Mouse (Mus musculus): Measurements from ENCODE around the gene Ttc32. TPM values are rescaled to one million over a fixed set of nuclear protein-coding genes. Genes with fewer than 3 reads are reported as not detected.
"Not testable (repeated sequence)": the region's sequence is repeated elsewhere in the genome, so short reads cannot be mapped to it uniquely, and the experiment has no call there.

Ttc32 gene
- 1 to 10 TPM; 4.2 to 5.2 TPM for total RNA-seq (2021)
- long read RNA-seq, experiment 1, transcript Ttc32-201 (3 exons, 1,000 nt) = major isoform, 6 of 7 reads
- long read RNA-seq, experiment 1, partial matches to known transcripts = 0 of 7 reads
- long read RNA-seq, experiment 1, other reads (novel, unspliced or antisense) = 1 of 7 reads
- long read RNA-seq, experiment 2, partial matches to known transcripts = 0 of 2 reads
- long read RNA-seq, experiment 2, other reads (novel, unspliced or antisense) = 0 of 2 reads

DNA sequence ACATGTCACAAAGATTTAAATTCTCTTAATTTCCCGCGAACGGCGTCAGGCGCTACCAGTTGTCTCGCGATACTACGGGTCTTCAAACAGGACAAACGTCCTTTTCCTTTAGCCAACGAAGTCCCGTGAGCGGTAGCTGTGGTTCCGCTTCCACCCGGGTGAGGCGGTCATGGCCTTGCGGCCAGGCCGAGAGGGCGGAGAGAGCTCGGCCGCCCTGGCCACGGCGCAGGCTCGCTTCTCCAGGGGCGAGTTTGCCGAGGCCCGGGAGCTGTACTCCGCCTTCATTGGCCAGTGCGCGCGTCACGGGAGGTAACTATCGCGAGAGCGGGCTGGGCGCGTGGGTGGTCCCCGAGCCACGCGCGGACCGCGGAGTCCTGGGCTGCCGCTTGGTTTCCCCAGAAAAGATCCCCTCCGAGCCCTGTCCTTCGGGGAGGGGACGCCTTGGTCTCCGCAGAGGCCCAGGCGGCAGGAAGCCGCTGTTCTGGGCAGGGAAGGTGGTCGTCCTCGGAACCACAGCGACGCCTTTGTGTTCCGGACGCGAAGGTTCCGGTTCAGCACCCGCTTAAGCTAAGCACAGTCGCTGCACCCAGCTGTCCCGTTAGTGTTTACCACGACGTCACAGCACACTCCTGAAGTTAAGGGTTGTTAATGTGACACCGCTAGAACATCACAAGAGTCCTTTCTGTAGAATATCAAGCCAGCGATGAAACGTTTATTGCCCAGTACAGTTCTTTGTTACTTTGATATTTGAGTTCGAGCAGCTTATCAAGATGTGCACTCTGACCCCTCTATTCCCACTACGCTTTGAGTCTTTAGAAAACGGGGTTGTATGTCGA is at the start of gene Ttc32:
TSS of gene Ttc32 (plus strand) at position 110 of the 836 bp plus-strand sequence.
- DNase-seq (ENCODE audit: low spot score in 2 of 2) = peak; percentile 94 to 95

DNA sequence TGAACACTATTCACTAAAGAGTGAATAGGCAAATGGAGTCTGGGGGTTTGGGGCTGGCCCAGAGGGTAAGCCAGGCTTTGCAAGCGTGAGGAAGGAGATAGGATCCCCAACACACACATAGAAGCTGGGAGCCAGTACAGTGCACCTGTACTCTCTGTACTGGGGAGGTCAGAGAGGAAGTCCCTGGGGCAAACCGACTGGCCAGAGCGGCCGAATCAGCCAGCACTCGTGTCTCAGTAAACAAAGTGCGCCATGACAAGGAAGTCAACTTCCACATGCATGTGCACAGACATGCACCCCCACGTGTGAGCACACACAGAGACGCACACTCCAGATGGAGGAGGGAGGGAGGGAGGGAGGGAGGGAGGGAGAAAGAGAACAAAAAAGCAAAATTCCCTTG is 36.6 kb upstream of the Ttc32 start:
- no peak for DNase-seq (ENCODE audit: low spot score in 2 of 2)

DNA sequence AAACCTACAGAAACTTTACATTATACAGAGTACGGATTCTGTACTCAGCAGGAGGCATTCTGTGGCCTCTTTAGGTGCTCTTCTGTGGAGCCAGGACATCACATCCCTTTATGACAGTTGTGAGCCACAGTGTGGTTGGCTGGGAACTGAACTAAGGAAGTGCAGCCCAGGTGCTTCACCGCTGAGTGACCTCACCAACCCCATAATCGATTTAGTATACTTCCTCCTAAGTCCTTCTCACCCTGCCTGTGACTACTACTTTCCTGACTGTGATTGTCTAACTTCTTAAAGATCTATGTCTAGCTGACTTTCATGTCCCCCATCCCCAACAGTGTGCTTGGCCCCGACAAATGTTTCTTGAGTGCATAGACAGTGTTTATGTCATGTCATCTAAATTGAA is 31.5 kb upstream of the Ttc32 start:
- DNase-seq (ENCODE audit: low spot score in 2 of 2) = no peak

DNA sequence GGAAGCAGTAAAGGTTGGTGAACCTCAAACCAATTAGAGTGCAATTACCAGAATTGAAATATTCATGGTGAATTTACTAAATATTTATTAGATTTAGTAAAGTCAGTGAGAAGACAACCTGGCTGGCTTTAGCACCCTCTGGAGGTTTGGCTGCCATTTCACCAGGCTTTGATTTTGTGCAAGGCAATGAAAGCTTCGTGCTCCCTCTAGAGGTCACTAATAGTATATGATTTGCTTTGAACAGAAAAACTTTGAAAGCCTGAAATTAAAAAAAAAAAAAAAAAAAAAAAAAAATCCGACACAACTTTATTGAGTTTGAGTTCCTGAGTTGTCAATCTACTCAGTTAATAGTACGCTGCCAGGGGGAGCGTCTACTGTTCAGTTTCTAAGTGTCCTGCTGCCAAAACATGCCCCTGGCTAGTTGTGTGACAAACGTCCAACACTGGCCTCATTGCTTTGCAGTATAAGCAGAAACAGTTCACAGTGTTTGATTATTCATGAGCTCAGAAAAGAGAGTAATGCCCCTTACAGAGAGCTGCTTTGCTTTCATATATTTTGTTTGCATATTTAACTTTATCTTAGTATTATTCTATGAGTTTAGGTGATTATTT is 27.7 kb upstream of the Ttc32 start:
- DNase-seq (ENCODE audit: low spot score in 2 of 2) = peak; percentile 36 to 49

DNA sequence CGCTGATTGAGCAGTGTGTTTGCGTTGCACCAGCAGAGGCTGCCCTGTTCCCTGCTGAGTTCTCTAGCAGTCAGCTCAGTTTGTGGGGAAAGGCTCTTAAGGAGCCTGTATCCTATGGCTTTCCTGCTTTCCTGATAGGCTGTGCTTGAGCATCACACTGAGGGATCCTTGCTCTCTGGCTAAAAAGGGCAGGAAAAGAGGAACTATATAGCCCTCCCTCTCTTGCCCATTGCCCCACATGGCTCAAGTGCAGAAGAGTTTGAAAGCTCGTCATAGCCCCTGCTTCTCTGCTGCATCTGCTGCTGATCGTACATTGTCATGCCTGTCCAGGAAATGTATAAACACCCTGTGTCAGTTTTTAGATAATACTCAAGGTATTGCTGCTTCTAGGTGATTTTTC is 22.7 kb upstream of the Ttc32 start:
- no peak for DNase-seq (ENCODE audit: low spot score in 2 of 2)

DNA sequence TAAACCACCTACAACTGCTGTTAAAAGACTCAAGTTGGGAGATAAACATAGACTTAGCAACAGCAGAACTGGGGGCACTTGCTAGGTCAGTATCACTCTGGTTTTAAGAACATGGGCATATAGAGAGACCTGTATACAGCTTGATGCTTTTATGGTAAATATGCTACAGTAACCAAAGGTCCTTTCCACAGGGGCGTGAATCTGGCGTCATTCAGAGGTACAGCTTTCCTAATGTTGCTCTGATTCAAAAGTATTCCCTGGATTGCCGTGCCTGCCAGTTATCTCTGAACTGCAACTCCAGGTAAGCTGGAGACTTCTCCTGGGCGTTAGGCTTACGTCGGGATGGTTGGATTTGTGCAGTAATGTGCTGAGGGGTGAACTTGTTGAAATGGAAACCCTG is 22.0 kb upstream of the Ttc32 start:
- no peak for DNase-seq (ENCODE audit: low spot score in 2 of 2)

DNA sequence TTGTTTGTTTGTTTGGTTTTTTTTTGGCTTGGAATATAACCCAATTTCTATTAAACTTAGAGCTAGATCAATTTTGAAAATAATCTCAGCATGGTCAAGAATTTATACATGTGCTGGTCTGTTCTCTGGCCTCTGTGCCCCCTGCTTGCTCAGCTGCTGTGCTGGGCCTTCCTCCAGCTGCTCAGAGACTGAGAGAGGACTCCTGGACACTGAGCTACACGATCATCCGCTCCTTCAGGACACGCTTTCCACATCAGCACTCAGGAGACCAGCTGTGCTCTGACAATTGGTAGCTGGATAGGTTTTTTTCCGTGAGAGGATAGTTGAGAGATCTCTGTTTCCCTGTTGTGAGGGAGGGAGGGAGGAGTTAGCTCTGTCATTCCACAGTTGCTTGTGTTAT is 19.5 kb upstream of the Ttc32 start:
- DNase-seq (ENCODE audit: low spot score in 2 of 2) = no peak

DNA sequence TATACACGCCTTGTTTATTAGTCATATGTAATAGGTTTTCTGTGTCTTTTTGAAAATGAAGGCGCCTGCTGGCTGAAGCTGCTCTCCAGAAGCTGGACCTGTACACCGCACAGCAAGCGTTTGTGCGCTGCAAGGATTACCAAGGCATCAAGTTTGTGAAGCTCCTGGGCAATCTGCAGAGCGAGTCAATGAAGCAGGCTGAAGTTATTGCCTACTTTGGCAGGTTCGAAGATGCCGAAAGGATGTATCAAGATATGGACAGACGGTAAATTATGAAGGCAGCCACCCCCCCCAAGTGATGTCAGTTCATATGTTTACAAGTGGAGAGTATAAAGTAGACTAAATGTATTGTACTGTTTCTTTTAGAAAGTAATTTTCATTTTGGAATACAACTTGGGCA is 13.4 kb upstream of the Ttc32 start:
- no peak for DNase-seq (ENCODE audit: low spot score in 2 of 2)

DNA sequence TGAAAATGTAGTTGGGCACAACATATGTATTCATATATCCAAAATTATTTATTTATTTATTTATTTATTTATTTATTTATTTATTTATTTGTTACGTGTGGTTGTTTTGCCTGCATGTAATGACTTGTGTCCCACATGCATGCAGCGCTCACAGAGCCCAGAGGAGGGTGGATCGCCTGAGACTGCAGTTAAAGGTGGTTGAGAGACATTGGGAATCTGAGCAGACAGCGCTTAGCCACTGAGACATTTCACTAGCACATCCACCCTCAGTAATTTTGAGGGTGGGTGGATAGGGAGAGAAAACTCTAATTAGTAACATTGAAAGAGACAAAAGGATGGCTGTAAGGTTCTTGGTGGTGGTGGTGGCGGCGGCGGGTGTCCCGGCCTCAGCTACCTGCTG is 9.4 kb upstream of the Ttc32 start:
- no peak for DNase-seq (ENCODE audit: low spot score in 2 of 2)

DNA sequence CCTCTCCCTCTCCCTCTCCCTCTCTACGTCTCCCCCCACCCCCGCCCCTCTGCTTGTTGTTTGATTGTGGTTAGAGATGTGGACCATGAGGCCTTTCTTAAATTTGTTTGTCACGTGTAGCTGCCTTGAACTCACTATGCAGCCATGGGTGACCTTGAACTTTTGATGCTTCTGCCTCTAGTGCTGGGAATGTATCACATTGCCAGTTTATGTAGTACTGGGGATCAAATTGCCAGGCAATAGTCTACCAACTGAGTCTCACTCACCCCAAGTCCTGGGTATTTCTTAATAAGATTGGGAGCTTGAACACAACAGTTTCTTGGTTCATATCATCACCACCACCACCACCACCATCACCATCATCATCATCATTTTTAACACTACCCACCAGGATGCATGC is 8.8 kb upstream of the Ttc32 start:
- no peak for DNase-seq (ENCODE audit: low spot score in 2 of 2)

DNA sequence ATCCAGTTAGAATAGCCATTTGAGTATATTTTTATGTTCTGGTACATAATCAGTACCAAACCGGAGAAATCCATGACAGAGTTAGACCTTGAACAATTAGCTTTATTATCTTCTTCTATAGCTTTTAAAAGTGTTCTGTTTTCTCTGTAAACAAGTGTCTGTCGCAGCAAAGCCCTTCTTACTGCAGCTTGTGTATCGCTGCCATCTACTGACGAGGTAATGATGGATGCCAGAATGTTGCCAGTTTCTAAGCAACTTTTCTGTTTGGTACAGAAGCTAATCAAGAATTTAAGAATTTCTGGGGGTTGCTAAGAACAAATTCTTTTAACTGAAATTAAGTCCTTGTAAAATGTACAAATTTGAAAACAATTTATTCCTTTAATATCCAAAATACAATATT is 6.8 kb upstream of the Ttc32 start:
- DNase-seq (ENCODE audit: low spot score in 2 of 2) = no peak

DNA sequence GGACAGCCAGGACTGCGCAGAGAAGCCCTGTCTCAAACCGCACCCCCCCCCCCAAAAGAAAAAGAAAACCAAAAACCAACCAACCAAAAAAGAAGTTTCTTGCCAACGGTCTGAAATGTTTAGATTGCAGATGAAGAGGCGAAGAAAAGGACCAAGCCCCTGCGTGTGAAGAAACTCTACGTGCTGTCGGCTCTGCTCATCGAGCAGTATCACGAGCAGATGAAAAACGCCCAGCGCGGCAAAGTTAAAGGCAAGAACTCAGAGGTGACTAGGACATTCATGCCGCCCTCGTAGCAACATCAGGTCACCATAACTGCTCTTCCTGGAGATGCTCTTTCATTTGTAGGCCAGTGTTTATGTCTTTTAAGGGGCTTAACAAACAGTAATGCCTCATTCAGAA is 5.7 kb upstream of the Ttc32 start:
- no peak for DNase-seq (ENCODE audit: low spot score in 2 of 2)

DNA sequence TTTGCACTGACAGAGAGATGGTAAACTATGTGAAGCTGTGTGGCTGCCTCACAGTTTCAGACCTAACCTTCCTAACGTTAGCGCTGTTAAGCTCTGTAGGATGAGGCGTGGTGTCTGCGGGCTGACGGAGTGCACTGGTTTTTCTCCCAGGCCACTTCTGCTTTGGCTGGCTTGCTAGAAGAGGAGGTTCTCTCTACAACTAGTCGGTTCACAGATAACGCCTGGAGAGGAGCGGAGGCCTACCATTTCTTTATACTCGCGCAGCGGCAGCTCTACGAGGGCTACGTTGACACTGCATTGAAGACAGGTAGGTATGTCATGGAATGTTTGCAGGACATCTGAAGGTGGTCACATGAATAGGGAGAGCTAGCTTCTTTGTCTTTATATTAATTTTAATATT is 5.1 kb upstream of the Ttc32 start:
- DNase-seq (ENCODE audit: low spot score in 2 of 2) = no peak

DNA sequence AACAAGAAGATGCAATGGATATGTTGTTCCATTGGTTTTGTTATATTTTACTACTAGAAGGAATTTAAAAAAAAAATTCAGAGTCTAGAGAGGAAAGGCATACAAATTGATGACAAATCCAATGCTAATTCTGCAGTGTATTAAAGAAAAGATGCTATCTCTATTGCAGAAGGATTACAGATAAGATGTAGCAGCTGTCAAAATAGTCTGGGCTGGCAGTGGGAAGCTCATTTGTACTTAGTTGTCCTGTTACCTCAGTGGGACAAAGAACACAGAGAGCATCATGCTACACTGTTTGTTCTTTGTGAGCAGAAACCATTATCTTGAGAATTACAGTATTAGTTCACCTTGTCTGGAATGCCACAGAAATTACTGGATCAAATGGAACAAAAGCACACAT is 3.0 kb upstream of the Ttc32 start:
- no peak for DNase-seq (ENCODE audit: low spot score in 2 of 2)

DNA sequence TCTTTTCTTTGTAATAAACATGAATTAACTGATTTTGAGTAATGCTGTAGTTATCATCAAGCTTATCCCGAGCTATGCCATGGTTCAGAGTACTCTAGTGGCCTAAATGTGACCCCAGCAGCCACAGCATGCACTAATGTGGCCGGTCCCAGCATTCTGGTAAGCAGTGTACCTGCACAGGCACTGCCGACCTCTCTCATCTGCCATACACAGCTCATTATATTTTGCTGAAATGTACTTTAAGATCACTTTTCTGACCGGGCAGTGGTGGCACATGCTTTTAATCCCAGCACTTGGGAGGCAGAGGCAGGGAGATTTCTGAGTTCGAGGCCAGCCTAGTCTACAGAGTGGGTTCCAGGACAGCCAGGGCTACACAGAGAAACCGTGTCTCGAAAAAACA is 981 bp upstream of the Ttc32 start:
- not testable (repeated sequence) for DNase-seq (ENCODE audit: low spot score in 2 of 2)

DNA sequence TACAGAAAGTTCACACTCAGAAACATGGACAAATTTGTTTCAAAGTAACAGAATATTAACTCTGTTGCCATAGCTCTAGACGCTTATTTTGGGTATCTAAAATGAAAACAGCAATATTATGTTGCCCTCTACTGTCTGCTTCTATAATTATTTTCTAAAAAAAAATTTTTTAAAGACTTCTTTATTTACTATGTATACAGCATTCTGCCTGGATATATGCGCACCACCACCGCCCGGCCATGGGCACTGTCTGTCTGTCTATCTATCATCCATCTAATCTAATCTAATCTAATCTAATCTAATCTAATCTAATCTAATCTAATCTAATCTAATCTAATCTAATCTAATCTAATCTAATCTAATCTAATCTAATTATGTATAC is 300 bp upstream of the Ttc32 start:
- DNase-seq (ENCODE audit: low spot score in 2 of 2) = no peak

DNA sequence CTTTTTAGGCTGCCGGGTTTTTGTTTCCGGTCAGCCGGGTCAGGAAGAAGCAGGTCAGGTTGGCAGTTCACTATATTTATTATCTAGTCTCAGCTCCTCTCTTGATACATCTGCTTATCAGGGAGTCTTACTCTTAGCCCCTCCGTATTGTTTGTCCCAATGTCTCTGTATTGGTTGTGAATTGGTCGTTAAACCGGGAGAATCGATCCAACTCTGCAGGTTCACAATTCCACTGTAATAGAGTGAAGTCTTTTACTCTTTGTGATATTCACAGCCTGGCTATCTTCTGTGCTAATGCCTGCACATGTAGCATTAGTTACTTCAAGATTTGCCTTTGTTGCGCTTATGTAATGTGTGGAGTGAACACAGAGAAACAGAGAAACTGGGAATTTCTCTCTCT is 1.4 kb downstream of the Ttc32 start:
- no peak for DNase-seq (ENCODE audit: low spot score in 2 of 2)

DNA sequence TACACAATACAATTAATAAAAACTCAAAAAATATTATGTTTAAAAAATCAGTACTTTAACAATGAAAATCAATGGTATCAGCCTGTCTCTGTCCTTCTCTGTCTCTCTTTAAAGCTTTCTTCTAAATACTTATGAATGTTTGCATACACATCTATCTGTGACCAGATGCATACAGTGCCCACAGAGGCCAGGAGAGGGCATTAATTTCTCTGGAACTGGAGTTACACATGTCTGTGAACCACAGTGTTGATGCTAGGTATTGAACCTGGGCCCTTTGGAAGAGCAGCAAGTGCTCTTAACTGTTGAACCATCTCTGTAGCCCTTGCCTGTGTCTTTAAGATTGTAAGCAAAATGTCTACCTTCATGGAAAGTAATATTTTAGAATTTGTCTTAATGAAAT is 3.3 kb downstream of the Ttc32 start:
- no peak for DNase-seq (ENCODE audit: low spot score in 2 of 2)

DNA sequence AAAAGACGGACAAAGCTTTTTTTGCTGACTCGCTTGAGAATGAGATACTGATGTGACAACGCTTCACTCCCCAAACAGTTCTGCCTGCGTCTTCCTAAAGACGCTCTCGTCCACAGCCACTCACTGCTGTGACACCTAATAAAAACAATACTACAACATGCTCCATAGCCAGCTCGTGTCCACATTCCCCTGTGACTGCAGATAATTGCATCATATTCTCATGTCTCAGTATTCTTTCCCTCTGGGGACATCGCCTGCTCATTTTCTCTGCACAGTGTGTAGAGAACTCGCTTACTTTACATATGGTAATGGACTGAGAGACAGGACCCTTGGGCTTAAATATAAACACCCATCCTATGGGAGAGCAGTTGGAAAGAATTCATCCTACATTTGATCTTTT is 6.6 kb downstream of the Ttc32 start:
- no peak for DNase-seq (ENCODE audit: low spot score in 2 of 2)

DNA sequence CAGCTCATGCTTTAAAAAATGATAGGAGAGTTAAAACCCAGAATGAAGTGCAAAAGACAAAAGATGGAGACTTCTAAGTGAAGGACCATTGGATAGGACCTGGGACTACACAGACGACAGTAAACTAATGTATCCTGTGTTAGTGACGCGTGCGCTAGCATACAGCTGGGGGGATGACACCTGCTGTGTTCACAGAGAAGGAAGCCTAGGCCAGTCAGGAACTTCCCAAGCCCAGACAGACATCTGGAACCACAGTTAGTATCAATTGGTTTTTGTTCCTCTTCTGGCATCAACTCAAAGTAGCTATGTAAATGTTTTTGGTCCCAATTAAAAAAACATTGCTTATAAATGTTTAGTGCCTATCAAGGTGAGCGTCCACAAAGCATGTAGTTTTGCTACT is 10.4 kb downstream of the Ttc32 start:
- DNase-seq (ENCODE audit: low spot score in 2 of 2) = no peak

DNA sequence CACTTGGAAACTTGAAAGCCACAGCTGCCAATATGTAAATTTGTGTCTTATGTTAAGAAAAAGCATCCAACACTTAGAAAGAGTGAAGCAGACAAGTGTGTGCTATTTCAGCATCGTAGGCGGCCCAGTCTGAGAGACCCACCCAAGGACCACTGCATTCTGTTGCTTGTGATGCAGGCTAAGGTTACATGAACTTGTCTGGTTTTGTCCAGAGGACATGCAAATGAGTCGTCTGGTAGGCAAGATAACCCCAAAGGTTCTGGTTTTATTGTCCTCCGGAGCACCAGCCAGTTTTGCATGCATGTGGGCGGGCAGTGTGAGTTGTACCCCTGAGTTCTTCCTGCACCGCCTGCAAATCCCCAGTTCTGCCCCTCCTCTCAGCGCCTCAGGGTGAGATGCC is 10.9 kb downstream of the Ttc32 start:
- peak in 1 of 2 experiments; percentile 16 for DNase-seq (ENCODE audit: low spot score in 2 of 2)

DNA sequence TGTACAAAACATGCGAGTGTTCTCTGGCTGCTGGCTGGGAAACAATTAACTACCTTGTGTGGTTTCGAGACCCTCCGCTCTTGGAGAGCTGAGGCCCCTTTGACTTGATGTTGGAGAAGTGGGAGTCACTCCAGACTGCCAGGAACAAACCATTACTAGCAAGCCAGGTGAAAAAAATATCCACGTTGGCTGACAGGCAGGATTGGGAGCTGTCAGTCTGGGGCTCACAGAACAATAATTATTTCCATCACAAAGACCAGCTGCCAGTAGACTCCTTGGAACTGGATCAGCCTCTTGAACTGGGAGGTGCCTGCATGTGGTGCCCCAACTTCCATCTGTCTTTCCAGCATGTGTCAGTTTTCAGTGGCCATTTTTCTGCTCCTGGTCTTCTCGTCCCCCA is 12.5 kb downstream of the Ttc32 start:
- DNase-seq (ENCODE audit: low spot score in 2 of 2) = no peak

DNA sequence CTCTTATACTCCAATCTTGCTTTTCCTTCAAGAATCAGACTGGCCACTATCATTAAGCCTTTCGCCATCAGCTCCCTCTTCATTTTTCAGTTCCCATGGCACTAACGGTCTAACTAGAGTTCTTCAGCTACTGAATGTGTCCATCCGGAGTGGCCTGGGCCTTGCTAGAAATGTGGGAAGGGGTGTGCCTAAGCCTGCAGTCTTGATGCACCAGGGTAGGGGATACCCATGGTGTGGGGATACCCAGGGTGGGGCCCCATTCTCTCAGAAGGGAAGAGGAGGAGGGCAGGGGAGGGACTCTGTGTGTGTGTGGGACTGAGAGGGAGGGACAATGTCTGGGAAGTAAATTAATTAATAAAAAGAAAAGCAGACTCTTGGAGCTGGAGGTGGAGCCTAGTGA is 13.0 kb downstream of the Ttc32 start:
- no peak for DNase-seq (ENCODE audit: low spot score in 2 of 2)

Measured in left cerebral cortex, adult 18-20 months (tissue).